Mouse (Mus musculus): ENCODE data around the gene Thap12.
A peak's percentile ranks its signal among the peaks of the same experiment; 100 is the strongest.

Thap12 gene

DNA sequence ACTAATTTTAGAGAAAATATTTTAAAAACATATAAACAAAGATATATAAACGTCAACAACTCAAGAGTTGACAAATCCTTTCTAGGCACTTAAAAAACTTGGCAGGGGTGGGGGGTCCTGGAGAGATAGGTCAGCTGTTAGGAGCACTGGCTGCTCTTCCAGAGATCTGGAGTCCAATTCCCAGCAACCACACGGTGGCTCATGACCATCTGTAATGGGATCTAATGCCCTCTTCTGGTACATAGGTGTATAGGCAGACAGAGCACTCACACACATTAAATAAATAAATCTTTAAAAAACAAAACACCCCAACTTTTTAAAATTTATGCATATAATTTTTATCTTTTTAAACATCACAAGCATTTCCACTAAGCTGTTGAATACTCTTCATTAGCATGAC is 5.4 kb upstream of the Thap12 start:
- DNase-seq (ENCODE audit: low spot score in 2 of 2): no peak

DNA sequence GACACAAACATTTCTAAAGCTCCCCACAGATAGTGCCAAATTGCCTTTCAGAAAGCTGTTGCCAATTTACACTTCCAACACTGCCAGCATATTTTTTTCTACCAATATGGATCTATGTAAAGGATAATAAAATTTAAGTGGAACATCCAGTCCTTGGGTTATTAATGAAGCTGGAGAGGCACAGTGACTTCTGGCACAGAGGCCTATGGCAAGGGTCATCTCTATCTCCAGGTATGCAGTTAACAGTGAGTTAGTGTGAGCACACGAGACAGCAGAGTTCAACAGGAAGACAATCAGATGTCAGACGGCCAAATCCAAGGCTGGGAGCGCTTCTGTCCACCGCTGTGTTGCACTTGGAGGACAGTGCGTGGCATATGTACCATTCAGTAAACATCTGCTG is 4.9 kb upstream of the Thap12 start:
- no peak for DNase-seq (ENCODE audit: low spot score in 2 of 2)

DNA sequence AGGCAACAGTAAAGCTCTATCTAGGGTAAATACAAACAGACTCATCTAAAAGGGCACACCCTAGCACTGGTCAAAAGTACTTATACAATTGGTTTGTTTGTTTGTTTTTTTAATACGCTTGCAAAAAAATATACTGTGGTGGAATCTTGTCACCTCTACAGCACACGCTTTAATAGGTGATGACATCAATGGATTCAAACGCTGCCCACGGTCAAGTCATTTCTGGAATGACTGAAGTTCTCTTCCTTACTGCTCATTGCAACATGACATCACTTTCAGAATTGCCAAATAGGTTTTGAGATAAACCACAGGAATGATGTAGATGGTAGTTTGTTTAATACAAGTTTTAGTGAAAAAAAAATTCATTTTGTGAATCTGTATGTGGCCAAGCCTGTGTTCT is 4.3 kb upstream of the Thap12 start:
- no peak for DNase-seq (ENCODE audit: low spot score in 2 of 2)

DNA sequence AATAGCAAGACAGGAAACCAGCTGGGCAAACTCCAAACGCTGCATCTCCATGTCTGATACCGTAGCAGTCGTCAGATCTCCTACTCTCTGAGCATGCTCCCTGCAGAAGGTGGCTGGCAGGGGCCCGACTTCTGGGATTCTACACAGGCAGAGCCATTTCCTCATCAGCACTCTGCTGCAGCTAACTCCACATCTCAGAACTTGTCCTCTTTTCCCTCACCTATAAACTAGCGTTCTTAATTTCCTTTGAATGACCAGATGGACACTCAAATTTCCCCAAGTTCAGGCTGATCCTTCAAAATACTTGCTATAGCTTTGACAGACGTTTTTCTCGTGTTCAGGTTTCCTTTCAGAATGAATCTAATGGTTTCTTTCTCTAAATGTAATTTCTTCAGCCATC is 1.1 kb upstream of the Thap12 start:
- DNase-seq (ENCODE audit: low spot score in 2 of 2): no peak

DNA sequence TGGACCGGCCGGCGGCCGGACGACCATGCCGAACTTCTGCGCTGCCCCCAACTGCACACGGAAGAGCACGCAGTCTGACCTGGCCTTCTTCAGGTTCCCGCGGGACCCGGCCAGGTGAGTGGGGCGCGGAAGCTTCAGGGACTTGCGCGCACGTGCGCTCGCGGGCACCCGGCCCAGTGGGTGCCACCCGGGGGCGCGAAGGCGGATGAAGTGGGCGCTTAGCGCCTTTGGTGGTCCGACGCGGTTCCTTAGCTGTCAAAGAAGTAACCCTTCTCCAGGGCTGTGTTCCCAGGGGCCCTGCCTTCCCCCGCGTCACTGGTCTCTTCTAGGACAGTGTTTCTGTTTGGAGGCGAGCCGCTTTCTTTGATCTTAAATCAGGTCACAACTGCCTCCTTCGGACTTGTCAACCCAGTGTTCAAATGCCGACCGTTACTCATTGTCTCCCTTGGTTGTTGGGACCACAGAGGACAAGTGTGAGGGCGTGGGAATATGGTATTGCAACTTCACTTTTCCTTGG is 520 bp downstream of the Thap12 start:
- DNase-seq (ENCODE audit: low spot score in 2 of 2): peak in 1 of 2 experiments; percentile 19

DNA sequence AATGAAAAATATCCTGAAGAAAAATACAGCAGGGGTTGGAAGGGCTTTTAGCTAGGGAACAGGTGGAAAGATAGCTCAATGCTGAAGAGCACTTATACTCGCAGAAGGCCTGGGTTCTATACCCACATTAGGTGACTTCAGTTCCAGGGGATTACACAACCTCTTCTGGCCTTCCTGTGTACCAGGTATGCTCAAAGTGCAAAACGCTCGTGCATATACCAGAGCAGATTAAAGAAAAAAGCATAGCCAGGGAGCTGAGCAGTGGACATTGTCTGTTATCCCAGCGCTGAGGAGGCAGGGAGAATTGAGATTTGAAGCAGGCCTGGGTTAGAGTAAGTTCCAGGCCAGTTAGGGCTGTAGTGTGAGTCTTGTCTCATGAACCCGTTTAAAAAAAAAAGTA is 1.4 kb downstream of the Thap12 start:
- DNase-seq (ENCODE audit: low spot score in 2 of 2): no peak

DNA sequence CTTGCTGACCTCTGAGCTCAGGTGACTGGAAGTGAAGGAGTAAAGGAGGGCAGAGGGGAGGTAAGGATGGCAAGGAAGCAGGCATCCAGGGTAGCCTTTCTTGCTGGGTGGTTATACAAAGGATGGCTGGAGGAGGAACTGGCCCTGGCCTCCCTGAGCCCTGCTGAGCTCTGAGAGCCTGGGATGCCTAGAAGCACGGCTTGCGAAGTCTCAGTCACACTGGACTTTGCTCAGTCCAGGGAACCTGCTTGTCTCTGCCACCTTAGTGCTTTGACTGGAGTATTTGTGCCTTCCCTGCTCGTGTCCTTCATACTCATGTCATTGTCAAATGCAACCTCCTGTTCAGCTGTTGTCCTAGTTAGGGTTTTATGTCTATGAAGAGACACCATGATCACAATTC is 10.8 kb downstream of the Thap12 start:
- no peak for DNase-seq (ENCODE audit: low spot score in 2 of 2)

DNA sequence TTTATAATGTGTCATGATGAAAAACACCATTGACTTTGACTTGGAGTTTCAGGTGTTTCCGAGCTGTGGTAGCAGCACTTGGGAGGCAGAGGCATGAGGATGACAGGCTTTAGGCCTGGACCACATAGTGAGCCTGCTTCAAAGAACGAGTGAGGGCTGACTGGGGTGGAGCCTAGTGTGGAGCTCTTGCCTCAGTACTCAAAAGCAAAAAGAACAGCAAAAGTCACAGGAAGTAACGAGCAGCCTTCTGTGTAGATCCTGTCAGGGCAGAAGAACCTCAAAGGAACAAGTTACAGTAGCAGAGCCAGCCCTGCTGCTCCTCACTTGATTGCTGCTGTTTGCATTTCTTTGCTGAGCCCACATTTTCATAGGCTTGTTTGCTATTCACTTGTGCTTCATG is 14.5 kb downstream of the Thap12 start:
- DNase-seq (ENCODE audit: low spot score in 2 of 2): no peak

DNA sequence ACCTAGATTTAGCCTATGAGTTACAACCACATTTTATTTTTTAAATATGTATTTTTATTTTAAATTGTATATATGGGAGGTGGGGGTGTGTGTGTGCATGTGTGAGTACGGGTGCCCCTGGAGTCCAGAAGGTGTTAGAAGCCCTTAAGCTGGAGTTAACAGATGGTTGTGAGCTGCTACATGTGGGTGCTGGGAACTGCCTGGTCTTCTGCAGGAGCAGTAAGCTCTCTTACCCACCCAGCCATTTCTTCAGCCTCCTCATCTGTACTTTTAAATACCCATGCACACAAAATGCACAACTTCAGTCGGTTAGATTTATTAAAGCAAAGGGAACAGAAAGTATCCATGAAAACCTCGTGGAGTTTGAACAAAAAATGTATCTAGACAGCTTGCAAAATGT is 16.9 kb downstream of the Thap12 start:
- no peak for DNase-seq (ENCODE audit: low spot score in 2 of 2)

DNA sequence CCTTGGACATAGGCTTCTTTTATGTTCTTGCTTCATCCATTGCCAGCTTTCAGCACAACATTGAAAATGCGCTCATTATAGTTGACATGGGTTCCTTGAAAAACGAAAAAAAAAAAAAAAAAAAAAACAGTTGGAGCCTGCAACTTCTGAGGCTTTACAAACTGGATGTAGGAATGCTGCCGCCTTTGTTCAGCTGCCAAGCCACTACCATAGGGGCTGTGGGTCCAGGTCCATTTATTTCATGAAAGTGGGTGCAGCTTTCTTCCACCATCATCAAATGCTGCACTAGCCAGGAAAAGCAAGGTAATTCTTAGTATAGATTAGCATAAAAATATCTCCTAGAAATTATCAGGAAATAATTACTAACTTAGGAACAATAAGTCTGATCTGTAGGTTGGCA is 17.8 kb downstream of the Thap12 start:
- DNase-seq (ENCODE audit: low spot score in 2 of 2): no peak

DNA sequence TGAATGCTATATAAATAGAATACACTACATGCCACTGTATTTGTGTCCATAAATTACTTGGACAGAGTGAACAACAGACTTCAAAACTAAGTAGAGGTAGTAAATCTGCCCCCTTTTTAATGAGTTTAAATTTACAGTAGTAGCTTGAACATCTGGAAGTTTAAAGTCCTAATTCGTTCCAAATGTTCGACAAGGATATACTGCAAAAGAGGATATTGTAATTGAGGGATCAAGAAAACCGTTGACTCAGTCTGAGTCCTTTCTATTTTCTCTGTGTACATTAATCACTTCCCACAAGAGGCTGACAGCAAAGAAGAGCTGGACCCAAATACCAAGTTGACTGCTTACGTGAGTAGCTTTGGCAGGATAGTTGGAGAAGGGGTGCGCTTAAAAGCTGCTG is 18.3 kb downstream of the Thap12 start:
- no peak for DNase-seq (ENCODE audit: low spot score in 2 of 2)

DNA sequence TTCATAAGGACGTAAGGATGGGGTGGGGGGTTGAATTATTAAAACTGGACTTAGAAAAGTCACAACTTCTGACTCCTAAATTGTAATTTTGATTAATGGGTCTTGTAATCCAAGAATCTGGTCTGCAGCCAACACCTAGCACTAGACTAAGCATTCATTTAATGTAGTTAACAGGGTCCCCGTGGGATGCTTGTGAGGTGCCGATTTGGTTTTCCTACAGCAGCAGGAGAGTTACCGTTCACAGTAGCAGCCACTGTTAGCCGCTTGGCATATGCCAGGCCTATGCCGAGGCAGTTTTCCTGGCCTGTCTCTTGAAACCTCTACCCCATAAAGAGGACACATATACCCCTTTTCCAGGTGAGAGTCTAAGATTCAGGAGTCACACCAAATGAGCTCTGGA is 18.7 kb downstream of the Thap12 start:
- DNase-seq (ENCODE audit: low spot score in 2 of 2): no peak

DNA sequence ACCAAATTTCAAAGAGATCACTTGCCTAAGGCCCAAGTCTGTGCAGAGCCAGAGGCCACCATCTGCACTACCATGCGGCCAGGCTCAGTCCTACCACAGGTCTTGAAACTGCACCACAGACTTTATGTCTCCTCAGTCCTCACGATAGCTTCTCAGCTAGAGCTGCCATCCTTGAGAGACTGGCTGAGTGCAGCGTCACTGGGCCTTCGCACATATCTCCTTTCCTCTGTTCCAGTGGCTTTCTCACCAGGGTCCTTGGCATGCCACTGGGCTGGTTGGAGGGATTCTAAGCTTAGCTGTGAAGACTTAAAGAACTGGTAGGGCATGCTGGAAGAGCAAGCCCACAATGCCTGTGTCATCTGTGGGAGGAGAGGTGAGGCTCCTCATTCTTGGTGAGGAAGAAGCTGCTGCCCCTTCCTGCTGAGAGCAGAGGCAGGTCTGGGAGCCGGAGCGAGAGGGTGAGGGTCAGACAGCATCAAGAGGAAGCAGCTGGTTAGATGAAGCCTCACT is 22.8 kb downstream of the Thap12 start:
- no peak for DNase-seq (ENCODE audit: low spot score in 2 of 2)

DNA sequence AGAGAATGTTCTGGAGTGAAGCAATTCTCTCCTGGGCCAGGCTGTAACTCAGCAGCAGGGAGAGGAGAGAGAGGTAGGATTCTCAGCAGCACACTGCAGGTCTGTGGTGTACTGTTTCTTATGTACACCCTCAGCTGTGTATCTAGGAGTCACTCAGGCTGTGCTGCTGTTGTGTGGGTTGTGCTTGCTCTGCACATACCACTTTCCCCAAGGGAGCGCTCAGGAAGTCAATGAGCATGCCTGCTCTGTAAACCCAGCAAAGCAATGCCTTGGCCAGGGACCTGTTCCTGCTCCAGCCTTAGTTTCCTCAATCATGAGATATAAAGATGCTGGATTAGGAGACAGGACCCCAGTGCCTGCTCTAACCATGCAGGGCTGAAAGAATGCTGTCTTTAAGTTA is 25.1 kb downstream of the Thap12 start:
- DNase-seq (ENCODE audit: low spot score in 2 of 2): no peak

DNA sequence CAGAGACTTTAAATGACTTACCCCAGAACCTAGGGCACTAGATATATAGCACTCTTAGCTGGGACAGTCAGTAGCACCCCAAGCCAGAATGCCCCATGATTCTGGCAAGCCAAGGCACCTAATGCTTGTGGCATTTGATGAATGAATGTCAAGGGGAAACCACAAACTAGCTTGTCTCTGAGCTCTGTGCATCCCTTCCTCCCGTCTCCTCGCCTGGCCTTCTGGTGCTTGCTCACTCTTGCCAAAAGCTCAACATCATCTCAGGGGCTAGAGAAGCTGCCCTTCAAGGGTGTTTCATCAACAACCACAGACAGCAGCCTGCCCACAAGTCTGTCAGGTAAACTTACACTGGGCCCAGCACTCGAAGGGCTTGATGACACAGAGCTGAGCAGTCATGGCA is 25.6 kb downstream of the Thap12 start:
- no peak for DNase-seq (ENCODE audit: low spot score in 2 of 2)

DNA sequence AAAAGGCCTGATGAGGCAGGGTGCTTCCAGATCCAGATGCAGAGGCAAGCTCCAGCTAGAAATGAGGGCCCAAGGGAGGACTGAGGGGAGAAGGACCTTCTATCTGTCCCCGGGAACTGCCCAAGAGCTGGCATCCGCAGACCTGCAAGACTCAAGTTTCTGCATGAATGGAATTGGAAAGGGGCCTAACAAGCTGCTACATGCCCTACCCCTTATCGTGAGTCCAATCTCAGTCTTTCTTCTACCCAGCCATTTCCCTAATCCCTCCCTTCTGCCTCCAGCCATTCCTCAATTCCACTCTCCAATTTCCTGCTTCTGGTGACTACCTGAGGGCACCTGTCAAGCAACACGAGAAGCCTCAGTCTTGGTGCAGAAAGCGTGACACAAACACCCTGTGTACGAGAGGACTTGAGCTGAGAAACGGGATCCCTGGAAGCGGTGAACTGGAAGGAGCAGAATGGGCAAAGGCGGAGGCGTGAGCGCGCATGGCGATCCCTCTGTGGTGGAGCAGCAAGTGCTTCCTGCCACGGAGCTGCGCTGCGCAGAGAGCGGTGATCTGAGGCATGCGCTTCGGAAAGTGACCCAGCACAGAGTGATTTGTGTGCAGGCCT is 26.9 kb downstream of the Thap12 start:
- no peak for DNase-seq (ENCODE audit: low spot score in 2 of 2)

DNA sequence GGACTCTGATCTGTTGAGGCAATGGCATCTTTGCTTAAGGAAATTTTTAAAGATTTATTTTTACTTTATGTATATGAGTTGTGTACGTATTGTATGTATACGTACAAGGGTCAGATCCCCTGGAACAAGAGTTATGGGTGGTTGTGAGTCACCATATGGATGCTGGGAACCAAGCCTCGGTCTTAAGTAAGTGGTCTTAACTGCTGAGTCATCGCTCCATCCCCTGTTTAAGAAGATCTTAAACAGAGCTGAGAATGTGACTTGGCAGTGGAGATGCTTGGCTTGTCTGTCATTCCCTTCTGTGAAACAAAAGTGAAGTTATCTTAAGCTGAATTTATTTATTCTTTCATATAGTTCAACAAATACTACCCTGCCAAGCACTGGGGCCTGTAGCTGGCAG is 31.1 kb downstream of the Thap12 start:
- no peak for DNase-seq (ENCODE audit: low spot score in 2 of 2)

DNA sequence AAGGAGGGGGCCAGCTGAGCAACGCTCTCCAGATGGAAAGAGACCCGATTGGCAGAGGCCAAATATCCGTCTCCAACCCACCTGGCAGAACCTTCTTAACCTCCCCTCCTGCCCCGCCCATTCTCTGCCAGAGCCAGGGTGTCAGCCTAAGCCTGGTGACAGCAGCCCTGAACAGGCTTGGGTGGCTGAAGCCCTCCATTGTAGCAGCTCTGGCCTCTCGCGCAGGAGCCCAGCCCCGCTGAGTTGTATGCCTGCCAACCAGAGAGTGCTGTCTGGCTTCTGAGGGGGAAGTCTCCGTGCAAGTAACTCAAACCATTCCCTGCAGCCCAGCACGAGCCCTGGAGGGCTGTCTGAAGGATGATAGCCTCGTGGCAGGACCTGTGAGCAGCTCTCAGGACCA is 32.0 kb downstream of the Thap12 start:
- DNase-seq (ENCODE audit: low spot score in 2 of 2): peak; percentile 19 to 35

DNA sequence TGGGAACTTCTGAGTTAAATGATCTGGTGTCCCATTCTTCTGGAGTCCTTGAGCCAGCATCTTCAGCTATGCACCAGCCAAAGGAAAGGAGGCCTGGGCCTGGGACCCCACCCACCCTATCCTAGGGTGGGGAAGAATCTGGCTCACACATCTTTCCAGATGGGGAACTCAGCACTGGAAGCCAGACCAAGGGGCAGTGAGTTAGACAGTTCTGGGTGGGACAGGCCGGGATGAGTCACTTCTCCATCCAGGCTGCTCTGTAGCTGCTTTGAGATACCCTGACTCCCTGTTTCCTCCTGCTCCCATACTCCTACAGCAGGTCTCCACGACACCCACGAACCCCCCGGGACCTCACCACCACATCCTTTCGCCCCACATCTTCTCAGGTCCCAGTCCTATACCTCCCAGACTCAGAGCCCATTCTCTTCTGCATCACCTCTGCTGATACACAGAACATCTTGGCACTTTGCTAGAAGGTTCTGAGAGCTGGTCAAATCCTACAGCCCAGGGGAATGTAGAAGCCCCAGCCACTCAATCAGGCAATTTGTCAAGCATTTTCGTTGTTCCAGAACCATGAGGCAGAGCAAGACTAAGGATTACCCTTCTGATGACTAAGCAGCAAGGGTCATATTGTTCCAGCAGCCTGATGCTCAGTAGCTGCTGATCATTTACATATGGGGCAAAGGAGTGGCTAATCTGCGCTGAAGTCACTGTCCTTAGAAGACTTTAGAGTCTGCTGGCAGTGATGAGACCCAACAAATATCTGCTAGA is 34.1 kb downstream of the Thap12 start:
- DNase-seq (ENCODE audit: low spot score in 2 of 2): peak; percentile 19 to 22

DNA sequence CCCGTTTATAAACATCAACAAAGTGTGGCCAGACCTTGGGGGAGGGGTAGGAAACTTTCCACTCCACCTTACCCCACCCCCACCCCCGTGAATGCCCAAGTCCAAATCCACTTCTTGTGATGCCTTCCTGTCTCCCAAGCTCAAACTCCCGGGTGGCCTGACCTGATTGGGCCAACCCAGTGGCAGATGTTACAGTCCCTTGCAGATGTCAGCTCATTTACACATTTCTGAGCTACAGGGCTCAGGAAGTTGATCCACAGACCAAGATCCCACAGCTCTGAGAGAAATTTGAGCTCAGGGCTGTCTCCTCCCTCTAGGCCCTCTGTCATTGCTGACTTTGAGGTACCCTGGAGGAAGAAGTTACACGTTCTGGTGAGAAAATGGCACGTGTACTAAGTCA is 37.5 kb downstream of the Thap12 start:
- DNase-seq (ENCODE audit: low spot score in 2 of 2): no peak

DNA sequence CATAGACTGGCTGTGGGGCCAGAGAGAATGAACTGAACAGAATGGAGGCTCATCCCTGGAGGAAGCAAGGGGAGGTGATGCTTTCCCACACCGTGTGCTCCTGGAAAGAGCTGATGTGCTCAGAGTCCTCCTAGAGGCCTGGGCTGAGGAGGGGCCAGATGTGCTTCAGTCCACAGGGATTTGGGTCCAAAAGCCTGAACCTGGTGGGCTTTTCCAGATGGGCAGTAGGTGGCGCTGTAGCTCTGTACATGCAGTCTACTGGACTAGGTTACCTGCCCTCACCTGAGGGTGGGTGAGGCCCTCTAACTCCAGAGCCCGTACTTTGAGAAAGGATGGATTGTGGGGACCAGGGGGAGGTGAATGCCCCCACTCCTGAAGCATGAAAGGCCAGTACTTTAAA is 40.4 kb downstream of the Thap12 start:
- DNase-seq (ENCODE audit: low spot score in 2 of 2): peak; percentile 24 to 47

DNA sequence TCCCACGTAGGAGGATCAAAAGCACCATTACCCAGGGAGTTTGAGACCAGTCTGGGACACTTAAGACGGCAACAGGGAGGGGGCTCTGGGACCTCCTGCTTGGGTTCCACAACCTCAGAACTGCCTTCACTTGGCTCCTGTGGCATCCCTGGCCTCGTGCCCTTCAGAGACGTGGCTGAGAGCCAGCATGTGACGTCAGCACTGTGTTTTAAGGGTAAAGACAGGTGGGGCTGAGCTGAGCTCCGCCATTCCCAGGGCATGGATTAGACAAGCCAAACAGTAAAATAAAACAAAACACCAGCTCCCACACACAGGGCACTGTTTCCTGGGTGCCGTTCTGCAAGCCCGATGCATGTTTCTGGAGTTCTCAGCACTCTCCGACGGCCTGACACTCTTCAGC is 47.5 kb downstream of the Thap12 start:
- no peak for DNase-seq (ENCODE audit: low spot score in 2 of 2)

DNA sequence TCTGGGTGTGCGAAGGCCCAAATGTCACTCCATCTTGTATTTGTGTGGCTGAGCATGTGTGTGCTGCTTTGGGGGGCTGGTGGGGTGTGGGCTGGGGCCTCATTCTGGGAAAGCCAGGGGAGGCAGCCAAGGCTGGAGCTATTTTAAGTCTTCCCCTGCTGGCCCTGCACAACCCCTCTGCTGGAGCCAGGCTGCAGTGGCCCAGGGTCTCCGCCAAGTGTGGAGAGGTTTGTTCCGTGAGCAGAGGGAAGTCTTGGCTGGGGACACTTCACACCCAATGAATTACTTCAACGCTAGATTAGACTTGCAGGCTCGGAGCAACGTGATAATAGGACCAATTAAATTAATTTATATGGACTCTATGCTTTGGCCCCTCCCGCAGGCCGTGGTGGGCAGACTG is 49.8 kb downstream of the Thap12 start:
- peak; percentile 61 to 62 for DNase-seq (ENCODE audit: low spot score in 2 of 2)

Measured in heart, adult 9 months (tissue).